Mouse (Mus musculus) cerebellum, postnatal 10 days (tissue): Measurements from ENCODE around the gene Zfp446.
A peak's percentile ranks its signal among the peaks of the same experiment; 100 is the strongest.
"Not testable (repeated sequence)": the region's sequence is repeated elsewhere in the genome, so short reads cannot be mapped to it uniquely, and the experiment has no call there.

Experiments
- DNase-seq, 2 experiments: peaks; one replicate each; pipeline ENCODE4 v3.0.0; 2021; ENCODE audit warnings: mixed read lengths in 2 of 2

Gene Zfp446

DNA sequence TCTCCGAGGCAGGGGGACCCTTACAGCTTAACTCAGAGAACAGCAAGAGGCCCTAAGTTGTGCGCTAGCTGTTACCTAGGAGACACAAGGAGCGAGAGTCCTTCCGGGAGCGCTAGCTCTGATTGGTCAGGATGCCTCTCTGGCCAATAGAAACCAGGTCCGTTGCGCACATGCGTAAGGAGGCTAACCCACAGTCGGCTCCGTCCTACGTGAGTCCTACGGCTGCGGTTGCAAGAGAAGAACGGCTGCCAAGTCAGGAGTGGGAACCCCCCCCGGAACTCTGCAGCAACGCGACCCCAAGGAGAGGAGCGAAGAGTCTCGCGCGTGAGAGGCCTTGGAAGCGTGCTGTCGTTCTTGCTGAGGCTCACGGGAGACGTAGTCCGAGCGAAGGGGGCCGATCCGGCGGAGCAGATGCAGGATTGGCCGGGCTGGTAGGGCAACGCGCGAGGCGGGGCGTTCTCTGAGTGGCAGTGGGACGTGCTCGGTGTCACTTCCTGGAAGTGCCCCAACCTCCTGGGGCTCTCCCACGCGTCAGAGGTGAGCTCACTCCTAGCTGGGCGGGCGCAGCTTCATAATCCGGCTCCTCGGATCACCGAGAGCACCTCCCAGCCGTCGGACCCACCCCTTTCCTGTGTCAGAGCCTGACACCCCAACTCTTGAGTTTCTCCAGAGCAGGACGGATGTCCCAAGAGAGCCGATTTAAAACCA, at the start of gene Zfp446:
TSS of gene Zfp446 (plus strand) at position 167 of the 708 bp plus-strand sequence.
- peak; percentile 100 for DNase-seq

DNA sequence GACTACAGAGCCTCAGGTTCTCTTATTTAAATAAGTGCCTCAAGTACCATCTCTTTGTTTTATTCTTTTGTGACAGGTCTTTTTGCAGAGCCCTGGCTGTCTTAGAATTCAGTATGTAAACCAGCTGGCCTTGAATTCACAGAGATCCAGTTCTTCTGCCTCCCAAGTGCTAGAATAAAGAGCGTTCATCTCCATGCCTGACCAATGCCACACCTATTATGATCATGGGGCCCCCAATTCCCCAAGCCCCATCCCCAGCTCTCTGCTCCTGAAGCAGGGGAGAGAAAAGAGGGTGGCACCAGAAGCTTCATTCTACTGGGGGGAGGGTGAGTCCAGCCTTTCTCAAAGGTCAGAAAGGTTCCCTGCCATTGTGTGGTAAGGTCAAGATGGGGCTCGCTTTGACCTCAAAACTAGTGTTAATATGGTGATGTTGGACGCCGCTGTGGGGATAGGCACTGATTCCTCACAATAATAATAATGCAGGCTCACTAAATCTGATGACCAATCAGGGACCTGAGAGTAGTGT, 44.0 kb upstream of the Zfp446 start:
- no peak for DNase-seq

- DNase-seq = no peak
These were observed 42.8 kb upstream of the Zfp446 start for GRCm38 (mm10) chr7:12934808-12935207.

DNA sequence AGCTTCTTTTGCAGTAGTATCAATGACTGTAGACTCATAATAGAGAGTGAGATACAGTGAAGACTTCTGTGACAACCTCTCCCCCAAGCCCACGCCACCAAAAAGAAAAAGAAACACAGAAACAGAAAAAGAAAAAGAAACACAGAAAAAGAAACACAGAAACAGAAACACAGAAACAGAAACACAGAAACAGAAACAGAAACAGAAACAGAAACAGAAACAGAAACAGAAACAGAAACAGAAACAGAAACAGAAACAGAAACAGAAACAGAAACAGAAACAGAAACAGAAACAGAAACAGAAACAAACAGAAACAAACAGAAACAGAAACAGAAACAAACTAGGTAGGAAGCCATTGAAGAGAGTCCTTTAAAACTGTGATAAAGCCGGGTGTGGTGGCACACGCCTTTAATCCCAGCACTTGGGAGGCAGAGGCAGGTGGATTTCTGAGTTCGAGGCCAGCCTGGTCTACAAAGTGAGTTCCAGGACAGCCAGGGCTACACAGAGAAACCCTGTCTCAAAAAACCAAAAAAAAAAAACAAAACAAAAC, 40.3 kb upstream of the Zfp446 start:
- not testable (repeated sequence) for DNase-seq

DNA sequence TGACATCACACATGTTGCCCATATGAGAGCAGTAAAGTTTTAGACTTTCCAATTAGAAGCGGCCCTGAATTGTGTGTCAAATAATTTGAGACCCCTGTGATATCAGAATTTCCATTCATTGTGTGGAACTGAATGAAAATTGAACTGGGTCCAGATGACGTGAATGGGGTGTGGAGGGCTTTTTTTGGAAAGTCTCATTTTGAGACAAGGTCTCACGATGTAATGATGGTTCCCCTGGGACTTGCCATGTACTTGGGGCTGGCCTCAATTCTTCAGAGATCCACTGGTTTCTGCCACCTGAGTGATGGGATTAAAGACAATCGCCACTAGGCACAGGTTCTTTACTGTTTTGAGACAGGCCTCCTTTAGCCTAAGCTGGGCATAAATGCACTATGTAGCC, 37.0 kb upstream of the Zfp446 start:
- DNase-seq = no peak

DNA sequence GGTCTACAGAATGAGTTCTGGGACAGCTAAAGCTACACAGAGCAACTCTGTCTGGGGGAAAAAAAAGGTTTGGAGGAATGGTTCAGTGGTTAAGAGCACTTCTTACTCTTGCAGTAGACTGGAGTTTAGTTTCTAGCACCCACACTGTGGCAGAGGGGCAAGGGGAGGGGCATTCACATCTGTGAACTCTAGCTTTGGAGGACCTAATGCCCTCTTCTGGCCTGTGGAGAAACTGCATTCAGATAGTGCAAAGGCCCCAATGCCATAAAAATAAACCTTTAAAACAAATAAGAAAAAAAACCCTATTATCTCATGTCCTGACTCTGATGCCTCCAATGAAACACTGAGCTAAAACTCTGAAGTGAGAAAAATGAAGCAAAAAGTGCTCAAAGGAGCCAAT, 34.2 kb upstream of the Zfp446 start:
- no peak for DNase-seq

GRCm38 (mm10) chr7:12949032-12949871, 28.4 kb upstream of the Zfp446 start:
- peak; percentile 91 to 94 for DNase-seq

DNA sequence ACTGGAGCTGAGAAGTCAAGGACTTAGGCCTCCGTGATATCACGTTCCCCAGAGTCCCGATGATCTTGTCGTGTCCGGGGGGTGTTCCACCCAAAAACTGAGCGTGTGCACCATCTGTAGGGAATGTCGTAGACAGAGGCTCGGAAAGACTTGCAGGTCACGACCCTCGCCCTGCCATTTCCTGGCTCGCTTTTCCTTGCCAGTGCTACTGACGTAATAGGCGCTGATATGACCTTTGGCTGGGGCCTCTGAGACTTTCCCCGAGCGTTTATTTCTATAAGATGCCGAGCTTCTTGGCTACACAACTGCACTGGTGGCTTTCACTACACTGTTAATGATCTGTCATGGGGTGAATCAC, 27.8 kb upstream of the Zfp446 start:
- DNase-seq = no peak

- peak; percentile 30 to 45 for DNase-seq
These were observed 22.8 kb upstream of the Zfp446 start for GRCm38 (mm10) chr7:12954896-12955295.

GRCm38 (mm10) chr7:12957511-12957910, 20.1 kb upstream of the Zfp446 start:
- no peak for DNase-seq

DNA sequence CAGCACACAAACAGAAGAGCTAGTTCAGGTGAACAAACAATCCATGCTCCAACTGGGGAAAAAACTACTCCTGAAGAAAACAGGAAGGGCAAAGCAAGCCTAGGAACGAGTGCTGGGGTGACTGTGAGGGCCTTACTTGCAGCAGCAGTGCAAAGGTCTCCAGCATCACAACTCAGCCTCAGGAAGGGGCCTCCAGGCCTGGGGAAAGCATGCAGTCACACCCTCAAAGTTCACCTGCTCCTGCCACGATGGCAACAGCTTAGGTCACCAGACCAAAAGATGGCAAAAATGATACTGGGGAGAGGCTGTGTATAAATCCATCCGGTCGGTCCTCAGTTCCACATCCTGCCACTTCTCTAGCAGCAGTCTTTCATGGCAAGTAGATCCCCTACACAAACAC, 18.7 kb upstream of the Zfp446 start:
- no peak for DNase-seq

DNA sequence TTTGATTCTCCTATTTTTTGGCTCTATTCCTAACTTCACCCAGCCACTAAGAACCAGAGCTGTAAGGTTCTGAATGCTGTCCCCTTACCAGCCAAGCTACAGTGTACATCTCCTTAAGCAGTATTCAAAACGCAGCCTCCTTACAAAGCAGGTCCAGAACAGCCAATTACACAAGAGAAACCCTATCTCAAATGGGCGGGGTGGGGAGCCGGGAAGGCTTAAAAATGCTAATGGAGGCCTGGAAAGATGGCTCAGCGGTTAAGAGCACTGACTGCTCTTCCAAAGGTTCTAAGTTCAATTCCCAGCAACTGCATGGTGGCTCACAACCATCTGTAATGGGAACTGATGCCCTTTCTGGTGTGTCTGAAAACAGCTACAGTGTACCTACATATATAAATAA, 17.9 kb upstream of the Zfp446 start:
- DNase-seq = no peak

- DNase-seq = peak; percentile 61 to 62
These were observed 16.0 kb upstream of the Zfp446 start for GRCm38 (mm10) chr7:12961511-12962141.

DNA sequence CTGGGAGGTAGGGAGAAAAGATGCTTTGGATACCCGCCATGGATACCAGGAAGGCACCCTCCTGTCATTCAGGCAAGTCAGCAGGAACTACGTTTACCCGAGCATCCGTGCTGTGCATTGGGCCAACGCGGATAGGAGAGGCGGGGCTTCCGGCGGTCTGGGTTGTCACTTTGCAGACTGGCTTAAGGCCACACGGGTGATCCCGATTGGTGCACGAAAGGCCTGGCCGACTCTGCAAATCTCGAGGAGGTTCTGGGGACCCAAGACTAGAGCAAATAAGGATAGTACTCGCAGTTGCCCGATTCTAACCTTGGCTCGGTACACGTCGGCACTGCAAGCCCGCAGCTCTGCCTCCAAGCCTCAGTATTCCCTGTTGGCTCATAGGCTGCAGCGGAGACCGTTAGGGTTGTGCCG, 12.0 kb upstream of the Zfp446 start, which contains the start of gene Zfp324:
TSS of gene Zfp324 (plus strand) at position 161 of the 414 bp plus-strand sequence.
- DNase-seq = peak; percentile 90 to 95

- peak; percentile 95 to 97 for DNase-seq
These were observed 11.4 kb upstream of the Zfp446 start for GRCm38 (mm10) chr7:12966104-12966845.

DNA sequence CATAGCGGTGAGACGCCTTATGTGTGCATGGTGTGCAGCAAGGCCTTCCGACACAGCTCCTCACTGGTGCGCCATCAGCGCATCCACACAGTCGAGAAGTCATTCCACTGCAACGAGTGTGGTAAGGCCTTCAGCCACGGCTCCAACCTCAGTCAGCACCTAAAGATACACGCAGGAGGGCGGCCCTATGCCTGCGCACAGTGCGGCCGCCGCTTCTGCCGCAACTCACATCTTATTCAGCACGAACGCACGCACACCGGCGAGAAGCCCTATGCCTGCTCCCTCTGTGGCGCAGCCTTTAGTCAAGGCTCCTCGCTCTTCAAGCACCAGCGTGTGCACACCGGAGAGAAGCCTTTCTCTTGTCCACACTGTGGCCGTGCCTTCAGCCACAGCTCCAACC, 6.7 kb upstream of the Zfp446 start:
- DNase-seq = no peak

GRCm38 (mm10) chr7:12978931-12979722, 1.5 kb downstream of the Zfp446 start:
- DNase-seq = peak in 1 of 2 experiments; percentile 21

GRCm38 (mm10) chr7:12979776-12980175, 2.1 kb downstream of the Zfp446 start:
- no peak for DNase-seq

- DNase-seq = no peak
These were observed 2.6 kb downstream of the Zfp446 start for GRCm38 (mm10) chr7:12980291-12980690.

GRCm38 (mm10) chr7:12985724-12986123, 8.1 kb downstream of the Zfp446 start:
- DNase-seq = no peak

GRCm38 (mm10) chr7:12986906-12987305, 9.3 kb downstream of the Zfp446 start:
- DNase-seq = no peak
